Mouse (Mus musculus): ENCODE measurements around the gene Pnliprp2. TPM values are rescaled to one million over a fixed set of nuclear protein-coding genes. Genes with fewer than 3 reads are reported as not detected.
A peak's percentile ranks its signal among the peaks of the same experiment; 100 is the strongest.

Pnliprp2 gene
- polyA plus RNA-seq, 1 experiment from 2014 or later = 18.4 TPM

GRCm38 (mm10) chr19:58805191-58805779 is 45.8 kb downstream of the Pnliprp2 start:
- no peak for ATAC-seq (ENCODE audit: insufficient read depth, low FRiP score, low read depth)
- no peaks in the 10 kb centered on the region for H3K36me3 ChIP-seq
- no peak overlapping the region for H3K9ac ChIP-seq
- 89% methylated on average over 9 of the region's 9 CpGs for WGBS
- H3K4me3 ChIP-seq (replicated peaks) = no peak overlapping the region
- H3K9me3 ChIP-seq = no peaks in the 10 kb centered on the region
- H3K27ac ChIP-seq = no peak overlapping the region
- H3K4me2 ChIP-seq = no peak overlapping the region
- no peaks in the 10 kb centered on the region for H3K4me1 ChIP-seq
- no peaks in the 10 kb centered on the region for H3K27me3 ChIP-seq (replicated peaks)

- no peak for ATAC-seq (ENCODE audit: insufficient read depth, low FRiP score, low read depth)
- no peaks in the 10 kb centered on the region for H3K27me3 ChIP-seq (replicated peaks)
- H3K4me2 ChIP-seq = no peak overlapping the region
- WGBS = 10% methylated on average over 3 of the region's 3 CpGs
- H3K36me3 ChIP-seq = no peaks in the 10 kb centered on the region
- H3K4me3 ChIP-seq (replicated peaks) = no peak overlapping the region
- no peaks in the 10 kb centered on the region for H3K9me3 ChIP-seq
- no peak overlapping the region for H3K27ac ChIP-seq
- no peaks in the 10 kb centered on the region for H3K4me1 ChIP-seq
- no peak overlapping the region for H3K9ac ChIP-seq
Observed at GRCm38 (mm10) chr19:58806364-58806763, 46.8 kb downstream of the Pnliprp2 start.

- Histone ChIP-seq H3K4me1 (no peaks in the 10 kb centered on the region), H3K4me3 (replicated peaks) (no peak overlapping the region), H3K27me3 (replicated peaks) (no peaks in the 10 kb centered on the region), H3K9me3 (no peaks in the 10 kb centered on the region), H3K4me2 (no peak overlapping the region), H3K27ac (no peak overlapping the region), H3K9ac (no peak overlapping the region), H3K36me3 (no peaks in the 10 kb centered on the region)
- WGBS = 75% methylated on average over 6 of the region's 6 CpGs
- no peak for ATAC-seq (ENCODE audit: insufficient read depth, low FRiP score, low read depth)
Observed at GRCm38 (mm10) chr19:58808864-58809263, 49.3 kb downstream of the Pnliprp2 start.

- H3K9ac ChIP-seq = no peak overlapping the region
- no peak overlapping the region for H3K4me3 ChIP-seq (replicated peaks)
- no peaks in the 10 kb centered on the region for H3K4me1 ChIP-seq
- no peaks in the 10 kb centered on the region for H3K9me3 ChIP-seq
- WGBS = 73% methylated on average over 5 of the region's 5 CpGs
- no peak overlapping the region for H3K27ac ChIP-seq
- no peaks in the 10 kb centered on the region for H3K27me3 ChIP-seq (replicated peaks)
- no peaks in the 10 kb centered on the region for H3K36me3 ChIP-seq
- no peak overlapping the region for H3K4me2 ChIP-seq
- no peak for ATAC-seq (ENCODE audit: insufficient read depth, low FRiP score, low read depth)
Observed at GRCm38 (mm10) chr19:58810536-58810935, 51.0 kb downstream of the Pnliprp2 start.

- Histone ChIP-seq H3K36me3 (no peaks in the 10 kb centered on the region), H3K4me2 (no peak overlapping the region), H3K27me3 (replicated peaks) (no peaks in the 10 kb centered on the region), H3K9ac (no peak overlapping the region), H3K27ac (no peak overlapping the region), H3K9me3 (no peaks in the 10 kb centered on the region), H3K4me3 (replicated peaks) (no peak overlapping the region), H3K4me1 (no peaks in the 10 kb centered on the region)
- no peak for ATAC-seq (ENCODE audit: insufficient read depth, low FRiP score, low read depth)
- WGBS = 78% methylated on average over 13 of the region's 13 CpGs
Observed at GRCm38 (mm10) chr19:58815179-58815922, 55.8 kb downstream of the Pnliprp2 start.

GRCm38 (mm10) chr19:58816453-58817041 is 57.0 kb downstream of the Pnliprp2 start:
- no peaks in the 10 kb centered on the region for H3K4me1 ChIP-seq
- 0 out of 2 replicates have a peak overlapping the region, but pooled peaks have one; percentile 2 for H3K27ac ChIP-seq
- no peak overlapping the region for H3K4me3 ChIP-seq (replicated peaks)
- H3K36me3 ChIP-seq = no peaks in the 10 kb centered on the region
- ATAC-seq (ENCODE audit: insufficient read depth, low FRiP score, low read depth) = no peak
- H3K27me3 ChIP-seq (replicated peaks) = no peaks in the 10 kb centered on the region
- WGBS = 53% methylated on average over 17 of the region's 17 CpGs
- H3K9me3 ChIP-seq = no peaks in the 10 kb centered on the region
- H3K9ac ChIP-seq = no peak overlapping the region
- no peak overlapping the region for H3K4me2 ChIP-seq

GRCm38 (mm10) chr19:58817398-58817797 is 57.9 kb downstream of the Pnliprp2 start:
- Histone ChIP-seq H3K4me2 (no peak overlapping the region), H3K36me3 (no peaks in the 10 kb centered on the region), H3K9me3 (no peaks in the 10 kb centered on the region), H3K27me3 (replicated peaks) (no peaks in the 10 kb centered on the region), H3K9ac (no peak overlapping the region), H3K4me1 (no peaks in the 10 kb centered on the region), H3K27ac (no peak overlapping the region), H3K4me3 (replicated peaks) (no peak overlapping the region)
- ATAC-seq (ENCODE audit: insufficient read depth, low FRiP score, low read depth) = no peak
- WGBS = 80% methylated on average over 11 of the region's 11 CpGs

- Histone ChIP-seq H3K36me3 (no peaks in the 10 kb centered on the region), H3K4me2 (no peak overlapping the region), H3K4me1 (no peaks in the 10 kb centered on the region), H3K9ac (no peak overlapping the region), H3K27ac (no peak overlapping the region), H3K4me3 (replicated peaks) (no peak overlapping the region), H3K9me3 (no peaks in the 10 kb centered on the region), H3K27me3 (replicated peaks) (no peaks in the 10 kb centered on the region)
- ATAC-seq (ENCODE audit: insufficient read depth, low FRiP score, low read depth) = no peak
- 69% methylated on average over 14 of the region's 14 CpGs for WGBS
Observed at GRCm38 (mm10) chr19:58818571-58819415, 59.3 kb downstream of the Pnliprp2 start.

- H3K36me3 ChIP-seq = no peaks in the 10 kb centered on the region
- WGBS = 68% methylated on average over 20 of the region's 20 CpGs
- no peak overlapping the region for H3K27ac ChIP-seq
- no peak overlapping the region for H3K9ac ChIP-seq
- H3K27me3 ChIP-seq (replicated peaks) = no peaks in the 10 kb centered on the region
- no peak overlapping the region for H3K4me3 ChIP-seq (replicated peaks)
- H3K4me1 ChIP-seq = no peaks in the 10 kb centered on the region
- H3K9me3 ChIP-seq = no peaks in the 10 kb centered on the region
- no peak for ATAC-seq (ENCODE audit: insufficient read depth, low FRiP score, low read depth)
- no peak overlapping the region for H3K4me2 ChIP-seq
Observed at GRCm38 (mm10) chr19:58822454-58823200, 63.1 kb downstream of the Pnliprp2 start.

GRCm38 (mm10) chr19:58823301-58823700 is 63.8 kb downstream of the Pnliprp2 start:
- Histone ChIP-seq H3K4me2 (no peak overlapping the region), H3K27ac (no peak overlapping the region), H3K4me1 (no peaks in the 10 kb centered on the region), H3K36me3 (no peaks in the 10 kb centered on the region), H3K4me3 (replicated peaks) (no peak overlapping the region), H3K27me3 (replicated peaks) (no peaks in the 10 kb centered on the region), H3K9me3 (no peaks in the 10 kb centered on the region), H3K9ac (no peak overlapping the region)
- WGBS = 72% methylated on average over 3 of the region's 3 CpGs
- no peak for ATAC-seq (ENCODE audit: insufficient read depth, low FRiP score, low read depth)

GRCm38 (mm10) chr19:58824316-58824715 is 64.8 kb downstream of the Pnliprp2 start:
- ATAC-seq (ENCODE audit: insufficient read depth, low FRiP score, low read depth) = no peak
- 65% methylated on average over 1 of the region's 1 CpGs for WGBS
- no peak overlapping the region for H3K4me2 ChIP-seq
- H3K36me3 ChIP-seq = no peaks in the 10 kb centered on the region
- H3K27me3 ChIP-seq (replicated peaks) = no peaks in the 10 kb centered on the region
- H3K9ac ChIP-seq = no peak overlapping the region
- no peak overlapping the region for H3K4me3 ChIP-seq (replicated peaks)
- H3K27ac ChIP-seq = no peak overlapping the region
- no peaks in the 10 kb centered on the region for H3K4me1 ChIP-seq
- H3K9me3 ChIP-seq = no peaks in the 10 kb centered on the region

Data from stomach, embryonic 15.5 days (tissue).